ENCODE assay signal across 9 mouse cellular contexts in the genomic region with DNA sequence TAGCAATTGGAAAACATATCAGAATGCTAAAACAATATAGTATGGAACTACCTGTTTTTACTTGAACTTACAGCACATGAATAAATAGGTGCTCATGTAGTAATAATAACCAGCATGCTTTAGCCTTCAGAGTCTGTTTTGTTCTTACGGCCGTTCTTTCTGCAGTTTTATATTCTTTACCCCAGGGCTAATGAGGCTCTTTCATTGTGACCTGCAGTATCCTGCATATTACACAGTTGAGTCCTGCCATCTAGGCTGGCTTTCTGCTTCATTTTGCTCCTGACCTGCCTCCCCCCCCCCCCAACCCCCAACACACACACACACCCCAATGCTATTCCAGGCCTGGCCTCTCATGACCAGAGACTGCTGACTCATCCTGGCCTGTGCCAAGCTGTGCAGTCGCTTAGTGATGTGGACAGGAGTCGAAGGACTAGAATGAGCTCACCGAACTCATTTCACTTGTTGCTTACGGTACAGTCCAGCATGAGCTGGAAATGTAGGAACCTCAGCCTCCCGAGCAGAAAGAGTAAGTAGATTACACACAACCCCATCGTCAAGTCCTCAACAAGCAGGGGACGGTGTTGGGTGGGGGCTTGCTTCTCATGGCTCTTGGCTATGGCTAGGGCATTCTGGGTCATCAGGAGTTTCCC.
A peak's percentile ranks its signal among the peaks of the same experiment; 100 is the strongest.
DNase-seq lines count a peak whose midpoint lies in the region; ATAC-seq and TF ChIP-seq lines count a peak whose summit lies in the region.
"Had no signal": no experiment of that assay in that cellular context is flagged by ENCODE, and none has a peak within 500 bp of the region (broad histone marks: within the 10 kb centered on the region; RNA-seq: fewer than 3 reads in every experiment).

No protein-coding gene starts in this region.

- TF ChIP-seq POLR2A in spleen, adult 2 months (IDR thresholded peaks at IDR 0.05; ENCODE audit: low read depth, low read length), result no peak

- no peaks in the 10 kb centered on the region for H3K36me3 ChIP-seq in spleen, adult 2 months (ENCODE audit: control insufficient read depth, insufficient read depth, low read length)
- no peaks in the 10 kb centered on the region for H3K36me3 ChIP-seq in heart, embryonic 11.5 days (ENCODE audit: control insufficient read depth, insufficient read depth, low read length)
- no peaks in the 10 kb centered on the region for H3K36me3 ChIP-seq in kidney, embryonic 16.5 days (ENCODE audit: insufficient read depth, low read length)
- no peaks in the 10 kb centered on the region for H3K36me3 ChIP-seq in macrophage (ENCODE audit: inconsistent target)
- H3K36me3 ChIP-seq: neural tube, embryonic 13.5 days had no signal

- no peak overlapping the region for H3K4me3 ChIP-seq in spleen, adult 2 months (ENCODE audit: extremely low read depth, insufficient read depth, insufficient read length)
- no peak overlapping the region for H3K4me3 ChIP-seq in heart, embryonic 11.5 days (ENCODE audit: low read depth, low read length)
- peak overlapping the region; percentile 3; the same call in 1 of the 2 replicates for H3K4me3 ChIP-seq in kidney, embryonic 16.5 days (ENCODE audit: low read length)
- peak overlapping the region; percentile 12; the same call in 1 of the 2 replicates for H3K4me3 ChIP-seq in macrophage (ENCODE audit: inconsistent target)
- H3K4me3 ChIP-seq: neural tube, embryonic 13.5 days had no signal

- TF ChIP-seq CTCF in spleen, adult 2 months (IDR thresholded peaks at IDR 0.05; ENCODE audit: extremely low read depth, insufficient read depth, insufficient read length, insufficient replicate concordance), result no peak

- H3K9ac ChIP-seq in heart, embryonic 11.5 days (ENCODE audit: low read depth, low read length), result peak overlapping the region; percentile 58; the same call in 1 of the 2 replicates
- H3K9ac ChIP-seq in kidney, embryonic 16.5 days (replicated peaks; ENCODE audit: low read length), result no peak overlapping the region; the same call in 1 of the 2 replicates
- H3K9ac ChIP-seq: neural tube, embryonic 13.5 days had no signal

- DNase-seq in spleen, adult 2 months (ENCODE audit: low read depth in 1 of 2, low spot score in 2 of 2), result no peak
- no peak for DNase-seq in spleen, adult 18-20 months
- peak; percentile 39 to 45 for DNase-seq in cerebellum, postnatal 36 days
- DNase-seq in urinary bladder, postnatal 25 days (ENCODE audit: low spot score), result peak; percentile 46
- no peak for DNase-seq in T-cell, adult 2 months (ENCODE audit: low spot score)

- H3K4me2 ChIP-seq in heart, embryonic 11.5 days, result peak overlapping the region; percentile 52
- H3K4me2 ChIP-seq in kidney, embryonic 16.5 days (replicated peaks; ENCODE audit: low read depth, low read length), result peak overlapping the region; percentile 37
- H3K4me2 ChIP-seq: neural tube, embryonic 13.5 days had no signal

- no peaks in the 10 kb centered on the region for H3K27me3 ChIP-seq in spleen, adult 2 months (ENCODE audit: control insufficient read depth, insufficient read depth, low read length)
- no peaks in the 10 kb centered on the region for H3K27me3 ChIP-seq in heart, embryonic 11.5 days (ENCODE audit: control insufficient read depth, insufficient read depth, low read length)
- no peaks in the 10 kb centered on the region for H3K27me3 ChIP-seq in kidney, embryonic 16.5 days (ENCODE audit: insufficient read depth, low read length)
- H3K27me3 ChIP-seq: neural tube, embryonic 13.5 days had no signal

- H3K27ac ChIP-seq in spleen, adult 2 months (ENCODE audit: insufficient read depth, low read length), result peak overlapping the region; percentile 39
- peak overlapping the region; percentile 91 for H3K27ac ChIP-seq in heart, embryonic 11.5 days (ENCODE audit: low read depth, low read length)
- H3K27ac ChIP-seq in kidney, embryonic 16.5 days (ENCODE audit: low read length), result peak overlapping the region; percentile 92
- H3K27ac ChIP-seq in macrophage, result peak overlapping the region; percentile 80
- H3K27ac ChIP-seq: neural tube, embryonic 13.5 days had no signal

- H3K4me1 ChIP-seq in spleen, adult 2 months (ENCODE audit: control insufficient read depth, insufficient read depth, insufficient read length), result peaks cover 5% of the 10 kb centered on the region; the same call in 1 of the 2 replicates
- peaks cover 17% of the 10 kb centered on the region; the same call in 1 of the 2 replicates for H3K4me1 ChIP-seq in heart, embryonic 11.5 days (ENCODE audit: control insufficient read depth, insufficient read depth, low read length)
- peaks cover 51% of the 10 kb centered on the region for H3K4me1 ChIP-seq in kidney, embryonic 16.5 days (ENCODE audit: insufficient read depth, low read length)

- no peaks in the 10 kb centered on the region for H3K9me3 ChIP-seq in heart, embryonic 11.5 days (replicated peaks; ENCODE audit: control insufficient read depth, low read length)
- no peaks in the 10 kb centered on the region for H3K9me3 ChIP-seq in kidney, embryonic 16.5 days (ENCODE audit: low read length)
- H3K9me3 ChIP-seq: neural tube, embryonic 13.5 days had no signal

- WGBS in spleen, adult 2 months, result 57% methylated on average over 9 of the region's 9 CpGs
- WGBS in heart, embryonic 11.5 days (ENCODE audit: insufficient replicate concordance), result 48% methylated on average over 9 of the region's 9 CpGs
- WGBS in kidney, embryonic 16.5 days, result 41% methylated on average over 9 of the region's 9 CpGs
- 32% methylated on average over 9 of the region's 9 CpGs for WGBS in macrophage (ENCODE audit: missing documents)

- no peaks in the 10 kb centered on the region for H3K79me2 ChIP-seq in macrophage (ENCODE audit: inconsistent target)

- ATAC-seq in heart, embryonic 11.5 days (replicated peaks; ENCODE audit: insufficient number of reproducible peaks, low FRiP score, low TSS enrichment), result 0 out of 2 replicates have a peak, but pooled peaks have one; percentile 51
- ATAC-seq in kidney, embryonic 16.5 days (ENCODE audit: low FRiP score, low TSS enrichment), result peak; percentile 69

Comparison
In these comparisons a context has a peak if more than half of its experiments do, and no peak if none do; other contexts are left out.
1. DNase-seq: peak in cerebellum, postnatal 36 days (2 of 2) and urinary bladder, postnatal 25 days (single experiment); none in spleen, adult 2 months (0 of 2), spleen, adult 18-20 months (0 of 2) and T-cell, adult 2 months (single experiment).
2. H3K27ac ChIP-seq: peak in every context shown above with its lines; median percentile 92 in kidney, embryonic 16.5 days; 91 in heart, embryonic 11.5 days; 80 in macrophage; 39 in spleen, adult 2 months.
3. H3K4me3 ChIP-seq: peak in kidney, embryonic 16.5 days (single experiment) and macrophage (single experiment); none in spleen, adult 2 months (single experiment) and heart, embryonic 11.5 days (single experiment).